Mouse (Mus musculus) lung, adult 18-20 months (tissue): ENCODE measurements around the gene Runx3.

Experiments used
- DNase-seq, 2 experiments: peaks; one replicate each; pipeline ENCODE4 v3.0.0; 2022; ENCODE audit warnings: mixed read lengths in 2 of 2

Runx3 gene

DNA sequence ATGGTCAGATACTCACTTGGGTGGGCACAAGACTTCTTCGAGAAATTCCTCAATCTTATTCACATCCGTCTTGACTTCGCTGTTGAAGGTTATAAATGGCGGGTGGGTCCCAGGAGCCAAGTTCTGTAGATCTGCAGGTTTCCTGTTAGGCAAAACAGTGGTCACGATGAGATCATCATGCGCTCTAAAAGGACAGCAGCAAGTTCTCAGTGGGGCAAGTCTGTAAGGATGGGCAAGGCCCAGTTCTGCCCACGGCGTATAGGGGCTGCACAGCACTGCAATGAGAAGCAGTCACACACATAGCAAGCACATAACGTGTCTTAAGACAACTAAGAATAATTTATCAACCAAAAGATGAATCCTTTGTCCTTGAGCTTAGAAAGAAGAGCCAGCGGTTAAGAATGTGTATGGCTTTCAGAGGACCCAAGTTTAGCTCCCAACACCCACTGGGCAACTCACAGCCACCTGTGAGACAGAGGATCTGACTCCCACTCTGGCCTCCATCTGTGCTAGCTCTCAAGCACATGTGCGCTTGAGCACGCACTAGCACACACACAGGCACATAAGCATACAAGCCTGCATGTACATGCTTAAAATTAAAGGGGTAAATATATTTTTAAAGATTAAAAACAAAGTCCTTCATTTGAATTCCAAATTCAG, 105.7 kb downstream of the Runx3 start:
- DNase-seq, result peak; percentile 23 to 48
